Mouse (Mus musculus) B cell, adult 2 months (primary cell): Measurements from ENCODE around the gene Hspb3.

Experiments
- DNase-seq, 2 experiments: peaks; one replicate each; pipeline ENCODE4 v3.0.0; 2022

The Hspb3 gene

DNA sequence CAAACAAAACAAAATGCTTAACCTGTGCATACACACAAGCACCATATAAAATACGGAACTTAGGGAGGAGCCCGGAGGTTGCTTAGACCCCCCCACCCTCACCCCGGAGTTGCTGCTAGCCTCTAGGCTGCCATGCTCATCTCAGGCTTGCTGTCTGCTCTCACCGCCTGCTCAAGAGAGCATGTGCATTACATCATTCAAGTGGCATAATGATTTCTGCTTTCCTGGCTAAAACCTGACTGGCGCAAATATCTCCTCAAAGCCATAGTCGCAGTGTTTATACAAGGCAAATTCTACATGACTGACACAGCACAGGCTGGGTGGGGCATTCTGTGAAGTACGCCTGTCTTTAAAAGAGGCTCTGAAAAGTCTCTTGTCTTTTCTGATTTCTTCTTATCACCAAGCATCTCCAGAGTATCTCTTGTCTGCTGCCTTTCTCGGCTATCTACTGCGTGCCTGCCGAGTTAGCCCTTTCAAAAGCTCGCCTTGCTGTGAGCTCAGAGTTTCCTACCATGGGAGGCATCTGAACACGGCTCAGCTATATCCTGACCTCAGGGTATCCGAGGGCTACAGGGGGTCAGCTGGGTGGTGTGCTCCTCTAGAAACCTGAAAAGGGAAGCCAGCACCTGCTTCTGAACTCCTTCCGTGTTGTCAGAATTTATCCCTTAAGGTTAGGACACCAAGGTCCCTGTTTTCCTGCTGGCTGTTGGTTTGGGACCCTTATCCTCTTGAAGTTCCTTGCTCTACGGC is 28.6 kb downstream of the Hspb3 start:
- DNase-seq = no peak

DNA sequence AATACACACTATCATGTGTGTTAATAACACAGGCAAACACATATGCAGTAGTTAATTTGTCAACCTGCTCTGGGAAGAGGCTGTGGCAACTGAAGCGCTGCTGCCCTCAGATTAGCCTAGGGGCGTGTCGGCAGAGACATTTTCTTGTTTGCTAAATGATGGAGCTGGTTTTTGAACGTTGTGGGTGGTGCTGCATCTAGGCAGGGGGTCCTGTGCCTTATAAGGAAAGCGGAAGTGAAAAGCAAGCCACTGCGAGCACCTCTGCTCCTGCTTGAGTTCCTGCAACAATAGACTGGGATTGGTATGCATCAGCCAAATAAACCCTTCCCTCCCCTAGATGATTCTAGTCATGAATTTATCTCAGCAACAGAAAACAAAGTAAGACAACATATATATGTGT is 31.0 kb downstream of the Hspb3 start:
- no peak for DNase-seq

DNA sequence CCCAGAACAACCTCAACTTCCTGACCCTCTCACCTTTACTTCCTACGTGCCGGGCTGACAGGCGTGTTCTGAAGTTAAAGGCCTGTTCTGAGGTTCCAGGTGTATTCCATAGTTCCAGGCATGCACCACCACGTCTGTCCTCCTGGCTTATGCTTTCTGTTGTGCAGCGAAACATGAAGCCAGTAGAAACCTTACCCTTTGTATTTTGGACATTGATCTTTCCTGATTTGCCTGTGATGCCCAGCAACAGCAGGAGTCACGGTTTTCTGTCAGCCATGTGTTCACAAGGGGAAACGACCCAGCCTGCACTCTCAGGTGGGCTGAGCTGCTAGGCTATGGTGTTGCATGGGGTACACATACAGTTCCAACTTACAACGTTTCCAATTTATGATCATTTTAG is 35.9 kb downstream of the Hspb3 start:
- DNase-seq = no peak

DNA sequence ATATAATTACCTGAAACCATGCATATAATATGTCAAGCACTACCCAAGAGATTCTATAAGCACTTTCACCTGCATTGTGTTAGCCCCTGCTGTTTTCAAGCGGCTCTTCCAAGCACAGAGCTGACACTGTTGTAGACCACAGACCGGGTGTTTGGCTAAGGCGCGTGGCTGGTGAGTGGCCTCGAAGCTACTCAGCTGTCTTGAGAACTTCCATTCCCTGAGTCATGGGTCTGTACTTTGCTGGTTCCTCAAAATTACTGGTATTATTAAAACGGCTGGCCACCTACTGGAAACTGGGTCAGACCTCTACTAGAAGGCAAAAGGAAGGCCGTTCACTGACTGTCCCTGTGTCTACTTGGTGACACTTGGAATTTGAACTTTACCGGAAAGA is 40.6 kb downstream of the Hspb3 start:
- no peak for DNase-seq

DNA sequence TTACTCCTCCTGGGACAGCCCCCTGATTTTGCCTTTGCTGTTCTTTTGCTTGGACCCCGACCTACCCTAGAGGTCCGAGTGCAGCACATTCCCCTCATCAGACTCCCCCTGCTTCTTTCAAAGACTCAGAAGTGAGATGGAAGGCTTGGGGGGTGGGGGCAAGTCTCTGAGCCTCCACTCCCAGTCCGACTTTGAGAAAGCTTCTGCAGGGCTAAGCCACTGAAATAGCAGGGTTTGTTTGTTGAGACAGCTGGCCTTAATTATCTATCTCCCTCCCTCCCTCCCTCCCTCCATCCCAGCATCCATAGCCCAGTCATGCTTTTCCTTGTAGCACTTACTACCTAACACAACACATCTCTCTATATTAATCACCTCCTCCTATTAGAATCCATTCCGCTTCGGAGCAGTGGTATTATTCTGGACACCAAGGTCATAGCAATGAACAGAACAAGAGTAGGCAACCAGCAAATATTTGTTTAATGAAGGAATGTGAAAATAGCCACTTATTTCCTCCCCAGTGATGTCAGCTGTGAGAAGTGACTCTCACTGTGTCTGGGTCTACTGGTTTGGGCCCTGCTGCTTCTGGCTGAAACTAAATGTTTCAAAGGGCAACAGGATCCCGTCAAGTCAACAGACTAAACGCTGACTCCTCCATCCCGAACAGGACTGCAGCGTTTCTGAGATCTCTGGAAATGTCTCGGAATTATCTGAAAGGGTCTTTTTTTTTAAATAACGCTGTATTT is 41.2 kb downstream of the Hspb3 start:
- no peak for DNase-seq

DNA sequence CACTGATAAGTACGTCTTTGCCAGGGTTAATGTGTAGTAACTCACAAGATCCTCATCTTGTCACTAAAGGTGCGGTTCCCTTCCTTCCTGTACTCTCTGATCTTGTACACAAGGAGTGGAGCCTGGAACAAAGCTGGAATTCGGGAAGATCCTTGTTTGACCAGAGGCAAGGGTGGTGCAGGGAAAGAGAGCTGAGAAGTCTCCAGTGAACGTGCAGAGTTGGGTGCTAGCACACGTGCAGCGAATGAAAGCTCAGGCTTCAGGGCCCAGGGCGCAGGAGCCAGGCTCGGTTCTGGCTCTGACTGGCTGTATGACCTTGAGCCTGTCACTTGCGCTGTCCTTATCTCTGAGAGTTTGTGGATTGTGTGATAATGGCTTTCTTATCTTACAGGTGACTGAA is 44.5 kb downstream of the Hspb3 start:
- DNase-seq = no peak

DNA sequence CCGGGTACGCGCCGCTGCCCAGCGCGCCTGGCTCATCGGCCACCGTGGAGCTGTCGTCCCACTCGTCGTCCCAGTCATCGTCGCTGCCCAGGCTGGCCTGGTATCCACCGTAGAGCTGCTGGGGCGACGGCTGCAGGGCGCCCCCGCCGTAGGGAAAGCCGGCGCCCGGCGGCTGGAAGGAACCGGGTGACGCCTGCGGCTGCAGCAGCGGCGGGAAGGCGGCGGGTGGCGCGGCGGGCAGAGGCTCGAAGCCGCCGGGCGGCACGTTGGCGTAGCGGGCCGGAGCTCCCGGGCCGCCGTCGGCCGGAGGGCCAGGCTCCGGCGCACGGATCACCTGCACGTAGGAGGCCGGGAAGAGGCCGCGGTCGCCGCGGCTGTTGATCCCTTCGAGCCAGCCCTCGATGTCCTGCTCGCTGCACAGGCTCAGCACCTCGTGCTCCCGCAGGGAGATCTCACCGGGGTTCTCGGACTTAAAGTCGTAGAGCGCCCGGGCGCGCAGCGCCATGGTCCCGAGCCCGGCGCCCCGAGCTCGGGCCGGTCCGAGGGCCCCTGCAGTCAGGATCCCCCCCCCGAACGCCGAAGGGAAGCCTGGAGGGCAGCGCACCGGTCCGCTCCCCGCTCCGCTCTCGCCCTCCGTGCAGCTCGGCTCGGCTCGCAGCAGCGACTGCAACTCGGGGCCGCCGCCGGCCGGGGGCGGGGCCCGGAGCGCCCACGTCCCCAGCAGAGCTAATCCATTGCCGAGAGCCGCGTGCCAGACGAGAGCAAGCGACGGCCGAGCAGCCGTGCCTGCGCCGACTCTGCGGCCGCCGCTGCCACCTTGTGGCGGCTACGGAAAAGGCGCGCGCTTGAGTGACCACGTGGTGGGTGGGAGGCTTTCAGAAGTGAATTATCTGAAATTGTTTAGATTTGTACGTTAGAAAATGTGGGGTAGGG is 45.3 kb downstream of the Hspb3 start, which contains the start of gene Snx18:
TSS of gene Snx18 (minus strand) at position 674 of the 933 bp plus-strand sequence.
- DNase-seq = peak; percentile 89

DNA sequence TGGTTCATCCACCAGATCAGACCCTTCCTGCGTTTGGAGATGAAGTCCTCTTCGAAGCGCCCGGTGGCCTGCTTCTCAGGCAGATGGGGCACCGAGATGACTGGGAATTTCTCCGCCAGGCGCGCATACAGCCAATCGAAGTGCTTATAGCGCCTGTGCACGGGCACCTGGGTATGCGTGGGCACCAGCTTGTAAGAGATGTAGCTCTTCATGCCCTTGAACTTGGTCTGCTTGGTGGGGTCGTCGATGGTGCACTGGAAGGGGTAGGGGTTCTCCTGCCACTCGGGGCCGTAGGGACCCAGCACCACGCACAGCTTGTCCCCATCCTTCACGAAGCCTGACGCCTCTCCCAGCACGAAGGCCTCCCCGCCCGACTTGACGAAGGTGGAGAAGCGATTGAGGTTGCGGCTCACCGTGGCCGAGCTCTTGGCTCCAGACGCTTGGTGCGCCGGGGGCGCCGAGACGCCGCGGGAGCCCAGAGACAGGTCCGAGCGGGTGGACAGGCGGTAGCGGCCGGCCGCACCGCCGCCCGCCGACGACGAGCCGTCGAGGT is 46.1 kb downstream of the Hspb3 start:
- DNase-seq = peak in 1 of 2 experiments; percentile 23

DNA sequence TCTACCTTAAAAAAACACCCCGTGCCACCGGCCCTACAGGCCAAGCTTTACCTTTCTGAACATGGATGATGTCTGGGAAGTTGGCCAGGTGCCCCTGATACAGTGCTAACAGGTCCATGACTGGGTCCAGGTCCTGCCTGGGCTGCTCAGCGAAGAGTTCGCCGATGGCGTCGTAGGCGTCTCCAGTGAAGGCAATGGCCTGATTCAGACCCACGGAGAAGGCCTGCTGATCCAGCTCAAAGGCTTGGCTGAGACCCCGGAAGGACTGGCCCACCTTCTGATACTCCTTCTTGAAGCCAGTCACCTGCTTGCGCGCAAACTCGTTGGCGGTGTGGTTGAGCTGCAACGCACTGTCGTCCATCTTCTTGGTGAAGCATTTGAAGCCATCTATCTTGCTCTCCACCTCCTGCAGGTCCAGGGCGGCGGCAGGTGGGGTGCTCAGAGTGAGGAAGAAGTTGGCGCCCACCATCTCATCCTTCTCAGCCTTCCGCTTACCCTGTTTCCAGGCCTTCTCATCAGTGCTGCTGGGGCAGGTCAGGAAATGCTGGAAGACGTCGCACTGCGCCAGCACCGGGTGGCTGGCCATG is 46.6 kb downstream of the Hspb3 start:
- DNase-seq = peak in 1 of 2 experiments; percentile 14

DNA sequence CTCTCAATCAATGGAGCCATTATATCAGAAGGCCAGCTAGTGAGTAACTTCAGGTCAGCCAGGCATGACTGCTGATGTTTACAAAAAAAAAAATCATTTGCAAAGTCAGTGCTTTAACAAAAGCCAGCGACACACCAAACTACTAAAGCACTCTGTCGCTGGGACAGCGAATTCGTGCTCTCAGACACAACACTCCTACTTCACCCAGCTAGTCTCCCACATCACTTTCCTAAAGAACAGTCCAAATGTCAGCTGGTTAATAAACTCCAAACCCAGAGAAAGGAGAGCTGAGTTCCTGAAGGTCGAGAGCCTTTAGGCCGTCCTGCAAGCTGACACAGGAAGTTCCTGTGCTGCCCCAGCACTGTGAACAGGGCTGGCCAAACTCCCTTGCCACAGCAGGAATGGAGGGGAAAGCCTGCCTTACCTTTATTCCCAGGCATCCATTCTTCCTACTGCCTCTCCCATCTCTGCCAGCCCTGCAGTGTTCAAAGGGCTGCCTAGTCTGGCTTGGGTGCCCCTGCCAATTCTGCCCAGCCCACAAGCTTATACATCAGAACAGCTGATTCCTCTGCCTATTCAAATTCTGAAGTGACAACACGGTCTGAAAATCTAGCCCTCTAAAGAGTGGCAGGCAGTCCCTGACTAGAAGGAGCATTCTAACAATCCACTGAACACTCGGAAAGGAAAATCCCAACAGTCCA is 47.4 kb downstream of the Hspb3 start:
- DNase-seq = peak; percentile 6 to 20

DNA sequence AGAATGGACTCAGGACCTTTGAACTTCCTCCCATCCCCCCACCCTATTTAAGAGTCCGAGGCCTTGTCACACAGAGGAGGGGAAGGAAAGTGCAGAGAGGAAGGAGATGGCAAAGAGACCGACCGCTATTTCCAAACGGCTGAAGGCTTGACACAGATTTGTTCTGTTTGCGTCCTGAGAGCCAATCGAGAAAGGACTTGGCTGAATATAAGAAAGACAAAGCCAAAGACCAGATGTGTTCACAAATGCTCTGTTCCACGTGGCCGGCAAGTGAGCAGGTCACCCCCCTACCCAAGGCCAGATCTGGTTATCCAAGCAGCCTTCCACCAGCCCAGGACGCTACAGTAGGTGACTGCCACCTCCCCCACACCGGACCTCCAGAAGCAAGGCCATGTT is 47.9 kb downstream of the Hspb3 start:
- peak; percentile 5 to 11 for DNase-seq

DNA sequence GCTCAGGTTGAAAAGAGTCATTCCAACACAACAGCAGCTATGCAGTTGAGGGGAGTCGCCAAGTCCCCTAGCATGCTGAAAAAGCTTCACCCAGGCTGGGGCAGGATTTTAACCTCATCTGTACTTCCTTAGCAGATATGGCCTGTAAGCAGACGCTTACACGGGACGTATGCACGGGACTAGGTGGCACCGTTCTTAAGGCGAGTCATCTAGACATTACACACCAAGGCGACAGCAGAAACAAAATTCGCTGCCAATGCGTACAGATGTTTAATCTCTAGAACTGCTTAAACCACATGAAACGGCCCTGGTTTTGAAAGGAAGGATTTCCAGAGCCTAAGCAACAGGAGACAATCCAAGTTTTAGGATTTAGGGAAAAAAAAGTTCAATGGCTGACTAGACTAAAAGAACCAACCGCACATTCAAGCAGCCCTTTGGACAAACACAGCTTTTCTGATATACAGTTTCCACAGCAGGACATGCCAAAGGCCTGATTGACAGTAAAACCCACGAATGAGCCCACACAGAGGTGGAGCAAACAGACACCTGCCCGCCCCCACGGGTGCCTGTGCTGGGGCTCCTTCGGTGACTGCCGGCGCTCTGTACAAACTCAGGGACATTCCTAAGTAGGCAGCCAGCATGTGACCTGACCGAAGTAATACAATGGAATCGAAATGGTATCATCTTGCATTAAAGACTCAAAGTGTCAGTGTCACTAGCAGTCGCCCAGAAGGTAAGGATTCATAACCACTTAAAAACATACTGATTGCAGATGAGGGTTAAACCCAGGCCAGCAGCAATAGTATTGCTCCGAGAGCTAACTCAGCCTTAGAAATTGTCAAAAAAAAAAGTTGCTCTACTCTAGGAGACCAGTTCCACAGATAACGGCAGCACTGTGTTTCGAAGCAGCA is 48.6 kb downstream of the Hspb3 start:
- DNase-seq = peak; percentile 75 to 76

DNA sequence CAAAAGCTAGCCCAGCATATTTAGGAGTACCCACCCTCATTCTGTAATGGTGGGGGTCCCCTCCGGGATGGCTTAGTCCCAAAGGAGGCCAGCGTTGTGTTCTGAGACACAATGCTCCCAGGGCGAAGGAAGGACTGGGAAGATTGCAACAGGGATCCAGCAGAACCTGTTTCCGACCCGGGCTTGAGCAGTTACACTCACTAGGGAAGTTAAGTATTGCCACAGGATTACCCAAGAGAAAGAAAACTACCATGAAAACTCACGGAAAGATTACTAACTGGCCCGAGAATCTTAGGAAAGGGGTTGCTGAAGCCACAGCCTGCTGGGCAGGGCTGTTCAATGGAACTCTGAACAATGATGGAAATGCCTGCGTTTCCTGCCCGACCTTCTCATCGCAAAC is 49.6 kb downstream of the Hspb3 start:
- DNase-seq = no peak

DNA sequence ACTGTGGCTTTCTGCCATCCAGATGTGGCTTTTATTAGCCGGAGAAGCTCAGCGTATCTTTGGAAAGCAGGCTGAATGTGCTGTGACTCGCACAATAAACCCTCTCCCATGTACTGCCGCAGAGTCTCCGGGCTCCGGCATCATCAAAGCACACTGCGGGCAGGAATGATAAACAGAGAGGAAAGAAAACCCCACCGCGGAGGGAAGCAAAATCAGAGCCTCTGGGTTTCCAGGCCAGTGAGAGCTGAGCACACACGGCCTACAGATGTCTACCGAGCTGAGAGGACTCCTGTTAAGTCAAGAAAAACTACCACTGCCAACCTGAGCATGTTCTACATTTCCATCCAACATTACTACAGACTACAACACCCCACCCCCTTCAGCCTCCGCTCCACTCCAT is 50.1 kb downstream of the Hspb3 start:
- no peak for DNase-seq
